Mouse (Mus musculus): ENCODE measurements around the gene Cactin.

- TF ChIP-seq GATA1 (IDR thresholded peaks at IDR 0.05; ENCODE audit: low read length) (no peak), TAL1 (IDR thresholded peaks at IDR 0.05; ENCODE audit: low read length) (no peak)
Measured at GRCm38 (mm10) chr10:81294442-81294841, 26.5 kb upstream of the Cactin start.
